Mouse (Mus musculus) forebrain, embryonic 12.5 days (tissue): ENCODE data around the gene Hspb9. TPM values are rescaled to one million over a fixed set of nuclear protein-coding genes. Genes with fewer than 3 reads are reported as not detected.

ENCODE experiments used
- ATAC-seq: fragments of 200-750 bp; cut with Nextera tagmentation; 2 replicates; pipeline ENCODE4 v1.8.0; 2017; ENCODE audit warnings: moderate TSS enrichment; ENCODE audit not compliant: low FRiP score
- H3K27ac ChIP-seq: fragments of 300-500 bp; sonication (generic); 2 replicates; pipeline ENCODE4 v1.5.1; 2016; ENCODE audit warnings: mild to moderate bottlenecking
- H3K27me3 ChIP-seq: fragments of 300-500 bp; sonication (generic); 2 replicates; pipeline ENCODE4 v1.6.1; 2016; ENCODE audit warnings: mild to moderate bottlenecking
- H3K36me3 ChIP-seq: fragments of 300-500 bp; sonication (generic); replicated peaks from 2 replicates; pipeline ENCODE4 v1.6.1; 2016; ENCODE audit warnings: mild to moderate bottlenecking
- H3K4me1 ChIP-seq: fragments of 300-500 bp; sonication (generic); 2 replicates; pipeline ENCODE4 v1.6.1; 2016
- H3K4me2 ChIP-seq: fragments of 300-500 bp; sonication (generic); 2 replicates; pipeline ENCODE4 v1.6.1; 2016; ENCODE audit warnings: mild to moderate bottlenecking, moderate library complexity
- H3K4me3 ChIP-seq: fragments of 300-500 bp; sonication (generic); replicated peaks from 2 replicates; pipeline ENCODE4 v1.5.1; 2016; ENCODE audit warnings: mild to moderate bottlenecking
- H3K9ac ChIP-seq: fragments of 300-500 bp; sonication (generic); 2 replicates; pipeline ENCODE4 v1.6.1; 2016; ENCODE audit warnings: mild to moderate bottlenecking
- H3K9me3 ChIP-seq: fragments of 300-500 bp; sonication (generic); 2 replicates; pipeline ENCODE4 v1.6.1; 2016
- WGBS: fragments of 180-500 bp; shearing (Covaris S2); methylation state at CpG from one replicate; pipeline ENCODE4 v1.1.7; 2016; 5-methylcytosine and 5-hydroxymethylcytosine counted together
- polyA plus RNA-seq: library from polyadenylated mRNA; unstranded; fragments of >200 nt; fragmentation: Nextera tagmentation; extraction: Ambion mirVana; gene quantifications from 2 replicates; pipeline ENCODE4 v1.2.1, GENCODE M21; 2016

The Hspb9 gene
- polyA plus RNA-seq, 1 experiment from 2014 or later, result 0.52 TPM

DNA sequence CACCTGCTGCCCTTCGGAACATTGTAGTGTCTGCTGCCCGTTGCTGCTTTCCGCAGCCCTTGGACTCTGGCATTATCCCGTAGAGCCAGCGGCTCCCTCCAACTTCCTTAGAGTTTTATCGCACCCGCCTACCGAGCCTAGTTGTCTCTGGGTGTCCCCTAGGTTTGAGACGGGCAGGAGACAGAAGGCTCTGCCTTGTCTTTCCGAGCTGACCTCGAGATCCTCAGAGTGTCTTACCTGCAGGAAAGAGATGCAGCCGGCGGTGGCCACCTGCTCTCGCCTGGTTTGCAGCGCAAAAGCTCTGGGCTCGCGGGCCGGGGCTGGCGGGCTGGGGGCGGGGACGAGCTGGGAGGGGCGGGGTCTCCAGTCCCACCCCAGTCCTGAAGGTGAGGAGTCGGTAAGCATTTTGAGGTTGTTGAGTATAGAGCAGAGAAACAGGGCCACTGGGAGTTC is 21.5 kb upstream of the Hspb9 start, which contains the start of gene Zfp385c:
TSS of gene Zfp385c (minus strand) at position 292 of the 453 bp plus-strand sequence.
- Histone ChIP-seq H3K27me3 (peaks cover 41% of the 10 kb centered on the region), H3K9me3 (no peaks in the 10 kb centered on the region), H3K4me2 (peak within 1 kb of the TSS; percentile 52), H3K4me1 (peaks cover 12% of the 10 kb centered on the region), H3K9ac (0 out of 2 replicates have a peak within 1 kb of the TSS, but pooled peaks have one; percentile 25), H3K36me3 (no peaks in the 10 kb centered on the region), H3K27ac (no peak within 1 kb of the TSS), H3K4me3 (peak within 1 kb of the TSS; percentile 29)
- no peak for ATAC-seq
- WGBS, result 2% methylated on average over 23 of the region's 23 CpGs

DNA sequence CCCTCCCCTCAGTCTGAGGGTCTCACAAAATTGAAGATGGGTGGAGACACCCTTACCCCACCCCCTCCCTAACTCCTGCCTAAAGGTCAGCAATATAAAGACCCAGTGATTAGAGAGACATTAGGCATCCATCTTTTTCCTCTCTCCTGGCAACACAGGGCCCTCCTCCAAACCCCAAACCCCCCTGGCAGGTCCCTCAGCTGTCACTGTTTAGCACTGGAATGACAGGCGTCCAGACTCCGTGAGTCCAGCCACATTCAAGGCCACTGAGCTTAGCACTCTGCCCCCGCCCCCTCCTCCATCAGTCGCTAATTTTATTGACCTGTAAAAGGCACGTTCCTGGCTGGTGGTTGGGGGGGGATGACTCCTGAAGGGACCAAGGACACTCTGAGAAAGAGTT is 20.5 kb upstream of the Hspb9 start:
- no peak overlapping the region for H3K4me3 ChIP-seq
- H3K36me3 ChIP-seq, result no peaks in the 10 kb centered on the region
- H3K4me1 ChIP-seq, result peaks cover 12% of the 10 kb centered on the region
- no peaks in the 10 kb centered on the region for H3K9me3 ChIP-seq
- peaks cover 39% of the 10 kb centered on the region for H3K27me3 ChIP-seq
- no peak overlapping the region for H3K9ac ChIP-seq
- ATAC-seq, result no peak
- H3K27ac ChIP-seq, result no peak overlapping the region
- 36% methylated on average over 5 of the region's 5 CpGs for WGBS
- no peak overlapping the region for H3K4me2 ChIP-seq

DNA sequence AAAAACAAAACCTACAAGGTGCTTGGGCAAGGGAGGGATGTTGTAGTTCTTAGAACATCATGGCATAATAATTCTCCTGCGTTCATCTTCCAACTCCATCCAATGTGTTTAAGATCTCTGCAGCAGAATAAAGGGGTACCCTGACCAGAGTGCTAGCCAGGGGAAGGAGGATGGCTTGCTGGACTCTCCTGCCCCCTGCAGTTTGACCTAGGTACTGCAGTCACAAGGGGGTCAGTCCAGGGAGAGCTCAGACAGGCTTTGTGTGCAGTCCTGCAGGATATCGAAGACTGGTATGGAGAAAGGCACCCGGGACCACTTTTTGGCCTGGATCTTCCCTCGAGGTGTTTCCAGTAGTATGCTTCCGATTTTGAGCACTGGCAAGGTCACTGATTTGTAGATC is 18.7 kb upstream of the Hspb9 start:
- no peak for ATAC-seq
- WGBS, result 34% methylated on average over 5 of the region's 5 CpGs
- H3K9ac ChIP-seq, result no peak overlapping the region
- H3K36me3 ChIP-seq, result no peaks in the 10 kb centered on the region
- H3K27ac ChIP-seq, result no peak overlapping the region
- no peaks in the 10 kb centered on the region for H3K9me3 ChIP-seq
- H3K4me1 ChIP-seq, result peaks cover 12% of the 10 kb centered on the region
- no peak overlapping the region for H3K4me3 ChIP-seq
- no peak overlapping the region for H3K4me2 ChIP-seq
- H3K27me3 ChIP-seq, result peaks cover 39% of the 10 kb centered on the region

DNA sequence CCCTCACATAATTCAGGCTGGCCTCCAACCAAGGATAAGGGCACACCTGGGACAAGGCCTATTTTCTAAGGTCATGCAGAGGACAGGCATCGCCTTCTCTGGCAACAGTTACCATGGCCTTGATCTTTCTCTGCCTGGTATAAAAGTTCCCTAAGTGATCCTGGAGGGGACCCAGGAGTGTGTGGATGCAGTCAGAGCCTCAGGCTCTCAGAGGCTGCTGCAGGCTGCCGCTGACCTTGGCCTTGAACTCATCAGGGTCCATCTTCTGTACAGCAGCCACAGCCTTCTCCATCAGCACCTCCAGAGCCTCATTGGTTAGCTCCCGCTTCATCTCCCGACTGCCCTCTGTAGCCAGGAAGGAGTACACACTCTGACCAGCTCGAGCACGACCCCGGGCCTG is 15.7 kb upstream of the Hspb9 start:
- no peak for ATAC-seq
- H3K36me3 ChIP-seq, result no peaks in the 10 kb centered on the region
- 78% methylated on average over 7 of the region's 7 CpGs for WGBS
- H3K9me3 ChIP-seq, result no peaks in the 10 kb centered on the region
- H3K27ac ChIP-seq, result no peak overlapping the region
- H3K4me3 ChIP-seq, result no peak overlapping the region
- peaks cover 6% of the 10 kb centered on the region for H3K4me1 ChIP-seq
- no peak overlapping the region for H3K9ac ChIP-seq
- H3K4me2 ChIP-seq, result no peak overlapping the region
- peaks cover 21% of the 10 kb centered on the region for H3K27me3 ChIP-seq

DNA sequence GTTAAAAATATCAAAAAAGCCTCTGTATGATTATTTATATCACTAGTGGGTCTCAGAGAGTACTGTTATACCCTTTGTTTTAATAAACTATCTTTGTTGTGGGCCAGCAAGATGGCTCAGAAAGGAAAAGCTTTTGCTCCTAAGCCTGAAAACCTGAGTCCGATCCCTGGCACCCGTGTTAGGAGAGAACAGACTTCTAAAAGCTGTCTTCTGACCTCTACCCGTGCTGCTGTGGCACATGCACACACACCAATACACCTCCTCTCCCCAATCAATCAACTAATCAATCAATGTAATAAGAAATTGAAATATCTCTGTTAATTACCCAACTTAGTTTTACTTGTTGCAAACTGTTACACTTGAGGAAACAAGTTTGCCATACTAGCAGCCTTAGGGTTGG is 12.9 kb upstream of the Hspb9 start:
- H3K9me3 ChIP-seq, result no peaks in the 10 kb centered on the region
- no peak overlapping the region for H3K9ac ChIP-seq
- H3K4me1 ChIP-seq, result peaks cover 6% of the 10 kb centered on the region
- no peak overlapping the region for H3K4me3 ChIP-seq
- 78% methylated on average over 3 of the region's 3 CpGs for WGBS
- no peak for ATAC-seq
- H3K4me2 ChIP-seq, result no peak overlapping the region
- H3K27me3 ChIP-seq, result peaks cover 9% of the 10 kb centered on the region; the same call in 1 of the 2 replicates
- H3K27ac ChIP-seq, result no peak overlapping the region
- peaks cover 15% of the 10 kb centered on the region for H3K36me3 ChIP-seq

DNA sequence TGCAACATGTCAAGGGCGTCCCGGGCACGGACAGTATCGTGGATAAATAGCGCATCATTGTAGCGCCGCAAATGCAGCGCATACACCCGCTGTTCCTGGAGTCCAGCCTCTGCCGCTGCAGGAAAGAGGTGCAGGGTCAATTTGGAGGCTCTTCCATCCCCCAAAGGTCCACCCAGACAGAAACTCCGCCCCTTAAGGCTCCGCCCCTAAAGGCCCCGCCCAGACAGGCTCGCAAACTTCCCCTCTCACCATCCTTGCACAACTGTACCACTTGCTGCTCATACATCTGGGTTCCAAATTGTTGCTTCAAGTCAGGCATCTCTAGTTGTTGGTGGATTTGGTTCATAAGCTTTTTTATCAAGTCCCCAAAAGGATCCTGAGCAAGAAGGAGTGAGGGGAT is 12.3 kb upstream of the Hspb9 start:
- H3K4me1 ChIP-seq, result peaks cover 6% of the 10 kb centered on the region
- H3K36me3 ChIP-seq, result peaks cover 21% of the 10 kb centered on the region
- peaks cover 9% of the 10 kb centered on the region; the same call in 1 of the 2 replicates for H3K27me3 ChIP-seq
- ATAC-seq, result no peak
- H3K27ac ChIP-seq, result no peak overlapping the region
- no peaks in the 10 kb centered on the region for H3K9me3 ChIP-seq
- H3K9ac ChIP-seq, result no peak overlapping the region
- peak overlapping the region; percentile 5; the same call in 1 of the 2 replicates for H3K4me3 ChIP-seq
- WGBS, result 5% methylated on average over 14 of the region's 14 CpGs
- peak overlapping the region; percentile 39 for H3K4me2 ChIP-seq

DNA sequence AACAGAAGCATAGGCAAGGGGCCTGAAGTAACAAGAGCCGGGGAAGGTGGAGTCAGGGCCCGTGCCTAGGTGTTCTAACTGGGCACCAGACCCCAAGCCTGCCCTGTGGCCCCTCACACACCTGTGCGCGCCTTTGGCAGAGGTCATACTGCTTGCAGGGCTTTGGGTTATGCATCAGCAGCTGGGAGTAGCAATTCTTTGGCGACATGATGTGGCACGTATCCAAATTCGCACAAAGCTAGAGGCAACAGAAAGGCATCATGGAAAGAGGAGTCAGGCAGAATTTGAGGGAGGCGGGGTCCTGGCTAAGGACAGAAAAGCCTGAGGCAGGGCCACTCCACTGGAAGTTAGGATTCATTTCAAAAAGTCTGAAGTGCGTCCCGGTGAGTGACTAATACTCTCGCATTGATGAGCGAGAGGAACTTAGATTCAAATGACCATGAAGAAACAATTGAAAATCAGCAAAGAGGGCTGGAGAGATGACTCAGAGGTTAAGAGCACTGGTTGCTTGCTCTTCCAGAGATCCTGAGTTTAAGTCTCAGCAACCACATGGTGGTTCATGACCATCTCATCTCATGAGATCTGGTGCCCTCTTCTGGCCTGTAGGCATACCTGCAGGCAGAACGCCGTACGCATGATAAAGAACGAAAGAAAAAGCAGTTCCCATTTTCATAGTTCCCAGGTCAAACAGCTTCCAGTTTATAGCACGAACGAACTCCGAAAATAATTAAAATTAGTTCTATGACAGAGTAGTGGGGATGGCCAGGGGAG is 11.4 kb upstream of the Hspb9 start:
- WGBS, result 36% methylated on average over 19 of the region's 19 CpGs
- Histone ChIP-seq H3K9me3 (no peaks in the 10 kb centered on the region), H3K4me1 (peaks cover 6% of the 10 kb centered on the region), H3K27ac (no peak overlapping the region), H3K9ac (no peak overlapping the region), H3K4me3 (no peak overlapping the region), H3K4me2 (peak overlapping the region; percentile 29), H3K27me3 (peaks cover 9% of the 10 kb centered on the region; the same call in 1 of the 2 replicates), H3K36me3 (peaks cover 30% of the 10 kb centered on the region)
- 0 out of 2 replicates have a peak, but pooled peaks have one; percentile 20 for ATAC-seq

DNA sequence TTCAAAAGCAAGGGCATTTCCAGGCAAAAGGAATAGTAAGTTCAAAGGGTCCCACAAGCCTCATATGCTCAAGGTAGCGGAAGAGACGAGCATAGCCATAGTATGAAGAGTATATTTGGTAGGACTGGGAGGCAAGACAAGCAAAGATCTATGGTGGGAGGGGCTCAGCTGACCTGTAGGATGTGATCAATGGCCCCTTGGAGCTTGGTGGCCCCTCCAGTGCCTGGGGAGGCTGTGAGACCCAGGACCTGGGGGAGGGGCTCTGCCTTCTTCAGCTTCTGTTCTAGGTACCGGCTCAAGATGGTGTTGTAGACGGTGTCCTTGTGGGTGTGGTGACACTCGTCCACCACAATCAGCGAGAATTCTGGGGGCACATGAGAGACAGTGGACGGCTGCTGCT is 10.7 kb upstream of the Hspb9 start:
- H3K4me2 ChIP-seq, result peak overlapping the region; percentile 29
- WGBS, result 53% methylated on average over 7 of the region's 7 CpGs
- H3K36me3 ChIP-seq, result peaks cover 37% of the 10 kb centered on the region
- no peak overlapping the region for H3K4me3 ChIP-seq
- H3K27me3 ChIP-seq, result peaks cover 9% of the 10 kb centered on the region; the same call in 1 of the 2 replicates
- no peaks in the 10 kb centered on the region for H3K9me3 ChIP-seq
- no peak overlapping the region for H3K9ac ChIP-seq
- no peak overlapping the region for H3K27ac ChIP-seq
- peaks cover 6% of the 10 kb centered on the region for H3K4me1 ChIP-seq
- ATAC-seq, result peak; percentile 14; the same call in 1 of the 2 replicates

DNA sequence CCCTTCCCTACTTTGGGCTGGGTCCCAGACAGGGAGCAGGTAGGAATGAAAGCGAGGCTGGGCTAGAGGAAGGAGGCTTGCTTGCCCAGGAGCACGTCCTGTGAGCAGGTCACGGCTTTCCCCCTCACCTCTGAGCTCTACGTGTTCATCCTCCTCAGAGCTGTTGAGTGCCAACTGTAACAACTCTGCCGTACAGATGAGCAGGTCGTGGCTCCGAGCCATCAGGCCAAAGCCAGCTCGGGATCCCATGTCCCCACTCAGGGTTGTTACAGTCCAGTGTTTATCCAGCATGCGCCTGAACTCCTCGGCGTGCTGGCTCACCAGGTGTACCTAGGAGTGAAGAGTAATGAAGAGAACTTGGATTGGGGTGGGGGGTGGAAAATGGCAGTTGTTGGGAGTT is 10.3 kb upstream of the Hspb9 start:
- no peak overlapping the region for H3K4me3 ChIP-seq
- H3K27ac ChIP-seq, result no peak overlapping the region
- H3K4me1 ChIP-seq, result peaks cover 6% of the 10 kb centered on the region
- peaks cover 9% of the 10 kb centered on the region; the same call in 1 of the 2 replicates for H3K27me3 ChIP-seq
- ATAC-seq, result no peak
- H3K9ac ChIP-seq, result no peak overlapping the region
- peaks cover 41% of the 10 kb centered on the region for H3K36me3 ChIP-seq
- 73% methylated on average over 11 of the region's 11 CpGs for WGBS
- no peaks in the 10 kb centered on the region for H3K9me3 ChIP-seq
- no peak overlapping the region for H3K4me2 ChIP-seq

DNA sequence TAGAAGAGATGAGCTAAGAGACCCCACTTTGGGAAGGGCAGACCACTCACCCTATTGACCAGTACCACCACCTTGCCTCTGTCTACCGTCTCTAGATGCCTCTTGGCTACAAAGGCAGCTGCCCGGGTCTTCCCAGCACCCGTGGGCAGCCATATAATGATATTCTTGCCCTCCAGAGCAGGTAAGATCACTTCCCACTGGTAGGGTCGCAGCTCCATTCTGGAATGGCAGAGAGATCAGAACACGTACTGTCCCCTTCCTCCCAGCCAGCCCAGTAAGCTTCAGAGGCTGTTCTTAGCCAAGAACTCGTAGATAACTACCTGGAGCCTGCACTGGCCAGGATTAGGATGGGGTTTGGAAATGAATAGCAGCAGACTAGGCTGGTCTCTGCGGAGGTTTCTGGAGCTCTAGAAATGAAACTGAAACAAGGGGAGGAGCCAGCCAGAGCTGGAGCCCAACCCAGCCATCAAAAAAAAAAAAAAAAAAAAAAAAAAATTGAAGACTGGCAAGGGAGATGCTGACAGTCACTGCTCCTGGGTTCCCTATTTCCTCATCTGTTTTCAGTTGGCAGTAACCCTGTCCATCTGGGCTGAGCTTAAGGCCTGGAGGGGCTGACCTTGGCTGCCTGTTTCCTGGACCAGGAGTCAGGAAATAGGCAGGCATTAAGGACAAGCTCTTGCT is 9.7 kb upstream of the Hspb9 start, which contains the start of gene Dhx58:
TSS of gene Dhx58 (minus strand) at position 421 of the 681 bp plus-strand sequence.
- Histone ChIP-seq H3K9ac (no peak within 1 kb of the TSS), H3K4me2 (no peak within 1 kb of the TSS; the same call in 1 of the 2 replicates), H3K9me3 (no peaks in the 10 kb centered on the region), H3K4me1 (peaks cover 6% of the 10 kb centered on the region), H3K27me3 (peaks cover 9% of the 10 kb centered on the region; the same call in 1 of the 2 replicates), H3K27ac (no peak within 1 kb of the TSS), H3K36me3 (peaks cover 48% of the 10 kb centered on the region), H3K4me3 (no peak within 1 kb of the TSS)
- WGBS, result 71% methylated on average over 7 of the region's 7 CpGs
- ATAC-seq, result no peak

DNA sequence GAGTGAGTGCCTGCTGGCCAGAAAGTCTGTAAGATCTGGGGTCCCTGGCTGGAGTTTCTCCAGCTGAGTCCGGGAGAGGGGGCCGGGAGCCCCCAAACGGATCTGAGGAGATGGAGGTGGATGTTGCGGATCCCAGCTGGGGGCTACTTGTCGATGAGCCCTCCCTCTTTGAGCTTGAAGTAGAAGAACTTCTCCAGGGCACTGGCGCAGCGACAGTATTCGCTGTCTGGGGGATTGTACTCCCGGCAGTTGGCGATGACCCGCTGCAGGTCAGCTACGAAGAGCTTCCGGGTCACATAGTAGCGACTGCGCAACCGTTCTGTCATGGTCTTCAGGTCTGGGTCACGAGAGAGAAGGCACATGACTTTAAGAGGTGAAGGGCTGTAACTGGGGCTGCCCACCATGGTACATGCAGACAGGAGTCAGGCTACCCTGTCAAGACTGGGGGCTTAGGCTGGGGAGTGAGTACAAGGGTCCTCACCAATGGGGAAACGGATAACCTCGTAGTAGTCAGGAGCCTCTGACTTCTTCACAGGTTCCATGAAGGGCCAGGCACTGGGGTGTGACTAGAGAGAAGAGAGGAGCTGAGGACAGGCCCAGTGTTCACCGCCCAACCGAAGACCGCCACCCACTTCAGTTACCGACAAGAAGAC is 8.4 kb upstream of the Hspb9 start:
- no peak overlapping the region for H3K9ac ChIP-seq
- peaks cover 9% of the 10 kb centered on the region; the same call in 1 of the 2 replicates for H3K27me3 ChIP-seq
- WGBS, result 93% methylated on average over 23 of the region's 23 CpGs
- H3K27ac ChIP-seq, result no peak overlapping the region
- no peaks in the 10 kb centered on the region for H3K9me3 ChIP-seq
- peaks cover 6% of the 10 kb centered on the region for H3K4me1 ChIP-seq
- H3K4me2 ChIP-seq, result no peak overlapping the region
- no peak for ATAC-seq
- H3K36me3 ChIP-seq, result peaks cover 59% of the 10 kb centered on the region
- H3K4me3 ChIP-seq, result no peak overlapping the region
